Mouse (Mus musculus): ENCODE measurements around the gene Gltp.

DNA sequence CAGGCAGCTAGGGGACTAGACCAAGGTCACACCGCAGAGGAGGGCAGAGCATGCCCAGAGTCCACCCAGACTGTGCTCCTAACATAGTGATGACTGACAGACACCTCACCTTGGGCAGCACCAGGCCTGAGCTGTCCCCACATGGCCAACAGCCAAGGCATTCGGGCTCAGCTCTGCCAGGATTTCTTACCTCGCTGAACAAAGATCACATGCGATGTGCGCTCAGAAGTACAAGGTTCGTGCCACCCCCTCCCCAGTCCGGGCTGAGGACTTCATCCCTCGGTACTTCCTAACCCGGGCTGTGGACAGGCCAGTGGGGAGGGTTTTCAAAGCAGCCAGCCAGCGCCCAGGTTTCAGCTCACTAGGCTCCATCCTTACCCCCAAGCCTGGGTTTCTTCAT is 33.4 kb downstream of the Gltp start:
- TF ChIP-seq MYOG (IDR thresholded peaks at IDR 0.05; ENCODE audit: control insufficient read depth, extremely low read depth, insufficient read length), result no peak
- TF ChIP-seq USF1 (IDR thresholded peaks at IDR 0.05; ENCODE audit: low read depth), result no peak
